Mouse (Mus musculus) cerebellum, postnatal 25 days (tissue): ENCODE data around the gene Cnot4.
A peak's percentile ranks its signal among the peaks of the same experiment; 100 is the strongest.
"Not testable (repeated sequence)": the region's sequence is repeated elsewhere in the genome, so short reads cannot be mapped to it uniquely, and the experiment has no call there.

Experiments
- DNase-seq, 2 experiments: peaks; one replicate each; pipeline ENCODE4 v3.0.0; 2021; ENCODE audit warnings: mixed read lengths in 2 of 2

The Cnot4 gene

DNA sequence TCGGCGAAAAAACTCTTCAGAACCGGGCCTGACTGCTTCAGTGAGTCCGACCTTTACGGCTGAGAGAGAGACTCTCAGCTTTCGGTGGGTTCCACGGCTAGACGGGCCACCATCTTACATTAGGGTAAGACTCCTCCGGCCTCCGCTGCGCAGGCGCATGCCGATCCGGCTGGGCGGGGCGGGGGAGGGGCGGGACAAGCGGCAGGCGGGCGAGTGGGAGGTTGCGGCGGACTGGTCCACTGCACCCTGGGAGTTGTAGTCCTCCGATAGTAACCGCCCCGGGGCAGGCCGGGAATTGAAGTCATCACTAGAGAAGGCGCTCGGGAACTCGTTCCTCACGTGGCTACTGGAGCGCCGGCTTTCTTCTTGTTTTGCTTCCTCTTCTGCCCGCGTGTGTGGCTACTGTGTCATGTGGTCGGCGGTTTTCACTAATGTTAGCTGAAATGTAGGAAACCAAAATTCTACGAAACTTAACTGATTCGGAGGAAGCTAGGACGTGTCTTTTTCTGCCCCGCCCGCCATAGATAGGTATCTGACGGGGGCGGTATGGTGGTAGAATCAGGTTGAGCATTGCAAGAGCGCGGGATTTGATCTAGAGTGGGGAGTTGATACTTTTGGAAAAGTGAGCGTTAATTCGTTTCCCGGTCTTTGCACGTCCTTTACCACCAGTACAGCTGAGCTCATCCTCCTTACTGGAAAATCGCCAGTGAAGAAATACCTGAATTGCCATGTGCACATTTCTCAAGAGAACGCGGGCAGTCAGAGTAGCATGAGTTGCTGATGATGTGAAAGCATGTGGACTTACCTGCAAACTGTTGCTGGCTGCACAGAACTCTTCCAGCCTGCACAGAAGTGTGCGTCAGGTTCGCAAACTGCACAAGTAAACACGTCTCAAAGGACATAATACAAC, at the start of gene Cnot4:
Gene Cnot4, minus strand, starts transcription at position 146 of the 910 bp plus-strand sequence.
- peak; percentile 98 to 100 for DNase-seq

DNA sequence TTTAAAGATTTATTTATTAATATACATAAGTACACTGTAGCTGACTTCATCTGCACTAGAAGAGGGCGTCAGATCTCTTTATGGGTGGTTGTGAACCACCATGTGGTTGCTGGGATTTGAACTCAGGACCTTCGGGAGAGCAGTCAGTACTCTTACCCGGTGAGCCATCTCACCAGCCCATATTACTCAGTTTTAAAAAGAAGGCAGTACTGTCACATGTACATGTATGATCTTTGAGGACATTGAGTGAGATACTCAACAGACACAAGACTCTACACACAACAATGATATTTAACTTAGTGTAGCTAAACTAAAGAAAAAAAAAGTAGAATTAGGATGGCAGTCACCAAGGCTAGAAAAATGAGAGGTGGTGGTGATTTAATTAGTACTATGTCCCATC, 45.8 kb upstream of the Cnot4 start:
- not testable (repeated sequence) for DNase-seq

DNA sequence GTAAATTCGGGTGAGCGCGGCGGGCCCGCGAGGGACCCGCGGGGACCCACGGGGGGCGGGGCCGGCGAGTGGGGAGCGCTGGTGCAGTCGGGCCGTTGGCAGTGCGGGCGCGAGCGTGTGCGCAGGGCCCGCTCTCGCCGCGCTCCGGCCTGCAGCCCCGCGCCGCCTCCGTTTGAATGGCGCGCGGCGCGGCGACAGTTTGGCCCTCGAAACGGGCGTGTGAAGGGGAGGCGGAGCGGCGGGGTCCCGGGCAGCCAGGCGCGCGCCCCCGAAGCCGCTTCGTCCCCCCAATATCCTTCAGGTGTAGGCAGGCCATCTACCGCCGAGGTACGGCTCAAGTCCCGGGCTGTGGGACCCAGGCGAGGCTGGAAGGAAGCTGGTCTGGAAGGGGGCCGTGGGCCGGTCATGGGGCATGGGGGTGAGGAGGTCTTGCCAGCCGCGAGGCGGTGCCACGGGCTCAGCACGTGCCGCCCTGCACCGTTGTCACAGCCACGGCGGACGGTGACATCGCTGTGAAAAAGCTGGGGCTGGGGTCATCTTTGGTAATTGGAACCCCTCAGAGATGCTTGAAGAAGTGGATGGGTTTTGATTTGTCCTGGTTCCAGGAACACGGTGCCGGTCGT, 44.2 kb upstream of the Cnot4 start:
- peak in 1 of 2 experiments; percentile 62 for DNase-seq

DNA sequence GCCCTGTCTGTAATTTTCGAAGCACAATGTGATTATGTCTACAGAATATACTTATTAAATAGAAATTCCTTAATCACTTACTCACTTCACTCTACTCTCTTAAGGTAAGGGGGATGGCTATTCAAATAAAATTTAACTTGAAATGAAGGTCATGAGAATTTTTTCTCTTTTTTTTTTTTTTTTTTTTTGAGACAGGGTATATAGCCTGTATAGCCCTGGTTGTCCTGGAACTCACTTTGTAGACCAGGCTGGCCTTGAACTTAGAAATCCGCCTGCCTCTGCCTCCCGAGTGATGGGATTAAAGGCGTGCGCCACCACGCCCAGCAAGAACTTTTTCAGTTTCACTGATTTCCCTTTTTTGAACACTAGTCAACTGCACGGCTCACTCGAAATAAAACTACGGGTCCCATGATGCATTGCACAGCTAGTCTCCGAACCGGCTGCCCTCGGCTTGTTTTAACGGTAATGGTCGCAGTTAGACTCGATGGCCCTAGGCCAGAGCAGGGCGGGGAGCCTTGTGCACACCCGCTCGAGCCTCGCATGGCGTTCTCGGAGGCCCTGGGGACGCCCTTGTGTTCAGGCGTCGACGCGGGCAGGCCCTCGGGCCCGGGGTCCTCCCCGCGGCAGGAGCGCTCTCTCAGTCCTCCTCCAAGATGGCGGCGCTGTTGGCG, 43.6 kb upstream of the Cnot4 start, which contains the start of gene Nup205:
Gene Nup205, plus strand, starts transcription at position 443 of the 671 bp plus-strand sequence.
- DNase-seq = peak; percentile 89 to 93

DNA sequence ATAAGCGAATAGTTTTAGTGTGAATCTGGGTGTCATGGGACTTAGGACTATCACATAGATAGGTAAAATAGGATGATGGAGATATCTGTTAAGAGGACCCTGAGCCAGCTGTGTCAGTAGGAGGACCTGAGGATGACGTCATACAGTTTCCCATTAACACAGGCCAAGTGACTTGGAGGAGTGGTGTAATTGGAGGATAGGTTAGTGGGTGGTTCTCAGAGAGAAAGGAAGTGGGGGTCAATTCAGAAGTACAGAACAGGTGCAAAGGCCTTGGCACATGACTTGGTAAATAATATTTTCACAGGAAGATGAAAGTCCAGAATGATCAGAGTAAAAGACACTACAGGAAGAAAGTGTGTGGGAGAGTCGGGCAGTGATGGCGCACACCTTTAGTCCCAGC, 39.7 kb upstream of the Cnot4 start:
- DNase-seq = no peak

DNA sequence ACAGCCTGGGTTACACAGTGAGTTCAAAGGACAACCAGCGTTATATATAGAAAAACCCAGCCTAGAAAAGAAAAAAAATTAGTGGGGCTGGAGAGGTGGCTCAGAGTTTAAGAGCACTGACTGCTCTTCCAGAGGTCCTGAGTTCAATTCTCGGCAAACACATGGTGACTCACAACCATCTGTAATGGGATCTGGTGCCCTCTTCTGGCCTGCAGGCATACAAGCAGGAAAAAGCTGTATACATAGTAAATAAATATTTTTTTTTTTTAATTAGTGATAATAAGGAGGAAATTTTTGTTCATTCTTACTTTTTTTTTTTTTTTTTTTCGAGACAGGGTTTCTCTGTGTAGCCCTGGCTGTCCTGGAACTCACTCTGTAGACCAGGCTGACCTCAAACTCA, 38.5 kb upstream of the Cnot4 start:
- DNase-seq = not testable (repeated sequence)

DNA sequence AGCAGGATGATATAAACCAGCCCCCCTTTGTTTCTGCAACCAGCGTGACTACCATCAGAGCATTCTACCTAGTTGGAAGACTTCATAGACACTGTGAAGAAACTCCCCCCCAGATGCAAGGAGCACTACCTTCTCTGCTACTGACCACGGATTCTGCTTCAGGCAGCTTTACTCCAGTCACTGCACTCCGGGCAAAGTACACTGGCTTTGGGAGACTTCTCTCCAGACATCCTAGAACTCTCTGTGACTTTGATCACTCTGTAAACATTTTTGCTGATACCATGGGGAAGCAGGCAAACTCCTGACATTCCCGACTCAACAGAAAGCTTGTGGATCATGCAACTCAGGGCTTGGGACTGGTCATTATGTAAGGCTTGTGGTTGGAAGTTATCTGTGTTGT, 35.7 kb upstream of the Cnot4 start:
- no peak for DNase-seq

DNA sequence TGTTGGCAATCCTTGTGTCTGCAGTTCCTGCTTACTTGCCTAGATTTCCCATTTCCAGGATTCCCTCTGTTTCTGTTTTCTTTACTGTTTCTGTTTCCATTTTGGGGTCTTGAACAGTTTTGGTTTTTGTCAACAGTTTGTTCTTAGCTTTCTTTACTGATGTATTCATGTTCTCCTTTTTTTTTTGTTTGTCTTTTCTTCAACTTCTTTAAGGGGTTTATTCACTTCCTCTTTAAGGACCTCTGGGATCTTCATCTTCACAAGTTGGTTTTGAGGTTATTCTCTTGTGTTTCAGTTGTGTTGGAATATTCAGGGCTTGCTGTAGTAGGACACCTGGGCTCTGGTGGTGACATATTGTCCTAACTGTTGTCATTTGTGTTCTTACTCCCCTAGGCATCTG, 21.0 kb upstream of the Cnot4 start:
- DNase-seq = no peak

DNA sequence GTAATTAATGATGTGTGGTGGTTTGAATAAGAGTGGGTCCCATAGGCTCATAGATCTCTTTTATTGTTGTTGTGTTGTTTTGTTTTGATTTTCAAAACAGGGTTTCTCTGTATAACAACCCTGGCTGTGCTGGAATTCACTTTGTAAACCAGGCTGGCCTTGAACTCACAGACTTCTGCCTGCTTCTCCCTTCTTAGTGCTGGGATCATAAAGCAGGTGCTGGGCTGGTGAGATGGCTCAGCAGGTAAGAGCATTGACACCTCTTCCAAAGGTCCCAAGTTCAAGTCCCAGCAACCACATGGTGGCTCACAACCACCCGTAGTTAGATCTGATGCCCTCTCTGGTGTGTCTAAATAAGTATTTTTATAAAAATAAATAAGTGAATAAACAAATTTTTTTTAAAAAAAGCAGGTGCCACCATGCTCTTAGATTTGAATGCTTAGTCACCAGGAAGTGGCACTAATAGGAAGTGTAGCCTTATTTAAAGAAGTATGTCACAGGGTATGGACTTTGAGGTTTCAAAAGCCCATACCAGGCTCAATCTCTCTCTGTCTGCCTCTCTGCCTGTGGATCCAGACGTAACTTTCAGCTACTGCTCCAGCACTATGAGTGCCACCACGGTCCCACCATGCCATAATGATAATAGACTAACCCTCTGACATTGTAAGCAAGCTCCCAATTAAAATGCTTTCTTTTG, 14.3 kb upstream of the Cnot4 start:
- no peak for DNase-seq

DNA sequence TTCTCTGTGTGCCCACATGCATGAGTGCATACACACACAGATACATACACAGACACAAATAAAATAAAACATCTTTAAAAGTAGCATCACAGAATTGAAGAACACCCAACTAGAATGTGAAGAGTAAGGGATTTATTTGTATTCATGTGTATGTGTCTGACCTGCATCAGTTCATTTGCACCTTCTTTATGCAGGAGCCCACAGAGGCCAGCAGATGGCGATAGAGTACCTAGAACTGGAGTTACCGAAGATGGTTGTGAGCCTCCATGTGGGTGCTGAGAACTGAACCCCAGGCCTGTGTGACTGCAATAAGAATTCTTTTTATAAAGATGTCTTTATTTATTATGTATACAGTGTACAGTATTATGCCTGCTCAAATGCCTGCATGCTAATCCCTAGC, 12.0 kb upstream of the Cnot4 start:
- no peak for DNase-seq

DNA sequence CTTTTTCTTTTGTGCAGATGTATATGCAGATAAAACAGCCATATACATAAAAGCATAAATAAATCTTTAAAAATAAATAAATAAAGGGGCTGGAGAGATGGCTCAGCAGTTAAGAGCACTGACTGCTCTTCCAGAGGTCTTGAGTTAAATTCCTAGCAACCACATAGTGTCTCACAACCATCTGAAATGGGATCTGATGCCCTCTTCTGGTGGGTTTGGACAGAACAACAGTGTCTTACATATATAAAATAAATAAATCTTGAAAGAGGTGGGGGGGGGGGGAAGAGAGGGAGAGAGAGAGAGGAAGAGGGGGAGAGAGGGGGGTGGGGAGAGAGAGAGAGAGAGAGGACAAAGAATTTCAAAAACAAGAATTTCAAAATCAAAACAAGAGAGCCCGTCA, 6.8 kb upstream of the Cnot4 start:
- no peak for DNase-seq

DNA sequence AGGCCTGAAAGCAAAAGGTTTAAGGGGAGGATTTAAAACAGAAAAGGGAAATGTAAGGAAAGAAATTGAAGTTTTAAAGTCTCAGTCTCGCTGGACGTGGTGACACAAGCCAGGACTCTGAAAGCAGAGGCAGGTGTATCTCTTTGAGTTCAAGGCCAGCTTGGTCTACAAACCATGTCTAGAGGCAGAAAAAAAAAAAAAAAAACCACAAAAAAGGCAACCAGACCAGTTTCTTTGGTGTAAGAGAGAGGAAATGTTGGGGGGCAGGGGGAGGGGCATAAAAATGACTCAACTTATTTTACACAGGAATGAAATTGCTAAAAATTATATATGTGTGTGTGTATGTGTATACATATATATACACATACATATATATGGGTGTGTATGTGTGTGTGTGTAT, 1.3 kb upstream of the Cnot4 start:
- DNase-seq = no peak

DNA sequence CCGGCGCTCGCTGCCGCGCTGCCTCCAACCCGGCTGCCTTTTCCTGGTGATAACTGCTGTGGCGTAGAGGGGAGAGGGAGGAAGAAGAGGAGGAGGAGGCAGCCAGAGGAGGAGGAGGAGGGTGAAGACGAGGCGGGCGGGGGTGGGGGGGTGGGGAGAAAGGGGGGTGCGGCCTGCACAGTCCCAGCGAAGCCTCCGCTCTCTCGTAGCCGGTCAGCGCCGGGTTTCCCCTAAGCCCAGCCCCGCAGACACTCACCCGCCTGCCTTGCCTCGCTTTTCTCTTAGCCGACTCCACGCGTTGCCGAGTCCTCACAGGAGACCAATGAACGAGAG, 312 bp downstream of the Cnot4 start:
- DNase-seq = no peak

DNA sequence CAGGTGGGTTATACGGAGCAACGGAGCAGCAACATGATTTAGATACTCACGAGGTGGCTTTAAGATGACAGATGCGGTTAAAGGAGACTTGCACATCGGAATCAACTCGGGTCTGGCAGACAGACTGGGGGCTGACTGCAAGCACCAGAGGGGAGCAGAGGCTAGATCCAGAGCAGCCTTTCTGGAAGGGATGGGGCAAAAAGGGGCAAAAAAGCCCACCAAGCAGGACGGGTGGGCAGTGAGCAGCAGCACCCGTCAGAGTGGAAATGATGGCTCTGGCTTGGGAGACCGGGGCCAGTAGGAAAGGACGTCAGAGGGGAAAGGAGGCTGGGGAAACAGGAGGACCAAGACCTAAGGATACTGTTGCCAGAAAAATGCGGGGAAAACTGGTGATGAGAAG, 718 bp downstream of the Cnot4 start:
- no peak for DNase-seq

DNA sequence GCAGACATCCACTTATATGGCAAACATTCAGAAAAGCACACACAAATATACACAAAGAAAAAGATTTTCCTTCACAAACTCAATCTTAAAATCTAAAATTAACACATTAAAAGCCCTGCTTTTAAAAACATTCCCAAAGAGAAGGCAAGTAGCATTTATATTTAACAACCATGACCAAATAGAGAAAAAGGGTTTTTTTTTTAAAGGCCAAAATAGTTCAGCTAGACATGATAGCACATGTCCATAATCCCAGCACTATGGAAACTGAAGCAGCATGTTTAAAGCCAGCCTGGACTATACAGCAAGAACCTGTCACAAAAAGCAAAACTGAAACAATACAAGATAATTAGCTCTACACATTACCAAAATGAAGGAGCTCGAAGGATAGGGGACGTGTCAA, 11.0 kb downstream of the Cnot4 start:
- DNase-seq = no peak

DNA sequence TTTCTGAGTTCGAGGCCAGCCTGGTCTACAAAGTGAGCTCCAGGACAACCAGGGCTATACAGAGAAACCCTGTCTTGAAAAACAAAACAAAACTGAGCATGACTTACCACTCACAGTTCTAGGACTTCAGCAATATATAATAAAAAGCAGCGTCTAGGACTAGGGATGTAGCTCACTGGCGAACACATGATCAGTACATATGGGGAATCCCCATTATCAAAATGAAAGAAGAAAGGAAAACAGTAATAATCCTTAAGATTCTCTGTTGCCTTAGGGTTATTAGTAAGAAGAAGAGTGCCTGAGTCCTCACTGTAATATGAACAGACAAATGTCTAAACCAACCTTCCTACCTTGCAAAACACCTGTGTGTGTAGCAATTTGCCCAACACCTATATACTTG, 11.6 kb downstream of the Cnot4 start:
- DNase-seq = no peak

DNA sequence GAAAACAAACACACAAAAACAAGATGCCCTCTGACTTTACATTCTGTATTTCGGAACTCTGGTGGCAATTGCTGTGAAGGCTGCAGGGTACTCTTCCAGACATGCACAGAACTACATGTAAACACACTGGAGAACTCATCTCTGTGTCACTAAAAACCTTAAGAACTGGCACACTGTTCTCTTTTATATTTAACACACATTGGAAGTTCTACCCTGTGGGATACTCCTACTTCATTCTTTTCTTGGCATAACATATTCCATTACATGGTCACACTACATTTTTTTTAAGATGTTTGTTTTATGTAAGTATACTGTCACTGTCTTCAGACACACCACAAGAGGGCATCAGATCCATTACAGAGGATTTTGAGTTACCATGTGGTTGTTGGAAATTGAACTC, 31.1 kb downstream of the Cnot4 start:
- DNase-seq = no peak

DNA sequence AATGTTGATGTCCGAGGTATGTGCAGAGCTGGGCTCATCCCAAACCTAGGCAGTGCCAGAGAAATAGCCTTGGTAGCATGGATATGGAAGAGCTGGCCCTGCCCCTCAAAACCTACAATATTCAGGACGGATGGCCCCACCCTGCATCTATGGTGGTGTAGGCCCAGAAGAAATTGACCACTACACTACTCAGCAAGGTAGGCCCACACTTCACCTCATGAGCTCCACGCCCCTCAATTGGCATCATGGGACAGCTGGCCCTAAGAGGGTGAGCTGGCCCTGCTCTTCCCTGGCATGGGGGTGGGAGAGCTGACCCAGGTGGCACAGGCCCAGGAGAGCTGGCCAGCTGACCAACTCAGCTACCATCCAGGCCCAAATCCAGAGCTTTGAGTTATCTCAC, 48.6 kb downstream of the Cnot4 start:
- peak; percentile 25 to 49 for DNase-seq

DNA sequence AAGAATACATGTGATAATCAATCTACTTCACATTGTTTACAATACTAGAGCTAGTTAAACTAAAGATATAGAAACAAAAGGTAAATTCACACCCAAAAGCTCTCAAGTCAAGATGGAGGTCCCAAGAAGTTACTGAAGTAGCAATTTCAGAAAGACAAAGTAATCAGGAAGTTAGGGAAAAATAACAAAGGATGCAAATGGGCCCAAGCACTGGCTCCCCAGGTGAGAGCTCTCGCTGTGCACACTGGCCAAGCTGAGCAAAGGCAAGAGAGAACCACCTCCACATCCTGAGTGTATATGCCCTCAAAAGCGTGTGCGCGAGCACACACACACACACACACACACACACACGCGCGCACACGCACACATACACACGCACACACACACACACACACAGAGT, 58.4 kb downstream of the Cnot4 start:
- no peak for DNase-seq

DNA sequence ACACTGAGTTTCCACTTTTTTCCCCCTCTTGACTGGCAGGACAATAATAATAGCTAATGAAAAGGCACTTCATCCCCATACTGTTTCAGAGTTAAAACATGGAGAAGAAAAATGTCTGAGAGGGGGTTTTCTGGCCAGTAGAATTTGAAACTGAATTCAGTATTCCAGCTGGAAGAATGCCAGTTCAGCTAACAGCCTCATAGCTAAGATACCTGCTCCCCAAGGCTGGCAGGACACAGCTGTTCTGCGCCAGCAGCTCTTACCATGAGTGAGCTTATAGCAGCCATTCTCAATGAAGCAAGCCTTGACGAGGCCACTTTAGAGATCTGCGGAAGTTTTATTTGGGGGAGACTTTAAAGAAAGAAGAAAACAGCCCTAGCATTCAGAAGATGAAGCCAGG, 62.3 kb downstream of the Cnot4 start:
- DNase-seq = no peak

DNA sequence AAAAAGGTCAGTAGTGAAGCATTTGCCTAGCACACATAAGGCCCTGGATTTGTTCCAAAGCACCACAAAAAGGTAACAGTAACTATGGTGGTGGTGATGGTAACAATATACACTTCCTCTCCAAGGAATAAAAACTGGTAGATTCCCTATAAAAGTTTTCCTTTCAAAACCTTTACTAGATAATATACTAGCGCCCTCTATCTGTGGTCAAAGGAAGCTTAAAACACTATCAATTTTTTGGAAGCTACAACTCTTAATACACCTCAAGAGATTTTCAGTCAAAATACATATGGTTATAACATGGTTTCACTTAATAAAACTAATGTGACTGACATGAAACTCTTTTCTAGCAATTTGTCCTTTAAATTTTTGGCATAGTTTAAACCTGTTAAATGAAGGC, 71.1 kb downstream of the Cnot4 start:
- DNase-seq = no peak

DNA sequence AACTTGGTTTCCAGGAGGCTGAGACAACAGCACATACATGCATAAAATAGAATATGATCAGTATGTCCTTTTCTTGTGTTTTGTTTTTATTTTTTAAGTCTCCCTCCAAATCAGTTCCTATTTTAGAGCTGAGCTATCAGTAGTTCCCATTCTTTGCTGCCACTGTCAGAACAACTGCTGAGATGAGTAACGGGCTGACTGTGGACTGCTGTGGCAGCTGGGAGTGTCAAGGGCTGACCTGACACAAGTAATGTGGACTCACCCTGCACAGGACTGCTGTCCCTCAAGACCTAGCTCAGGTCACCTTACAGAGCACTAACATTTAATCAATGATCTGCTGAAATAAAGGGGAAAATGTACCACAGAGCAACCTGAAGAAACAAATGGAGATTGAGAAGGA, 90.4 kb downstream of the Cnot4 start:
- DNase-seq = no peak

DNA sequence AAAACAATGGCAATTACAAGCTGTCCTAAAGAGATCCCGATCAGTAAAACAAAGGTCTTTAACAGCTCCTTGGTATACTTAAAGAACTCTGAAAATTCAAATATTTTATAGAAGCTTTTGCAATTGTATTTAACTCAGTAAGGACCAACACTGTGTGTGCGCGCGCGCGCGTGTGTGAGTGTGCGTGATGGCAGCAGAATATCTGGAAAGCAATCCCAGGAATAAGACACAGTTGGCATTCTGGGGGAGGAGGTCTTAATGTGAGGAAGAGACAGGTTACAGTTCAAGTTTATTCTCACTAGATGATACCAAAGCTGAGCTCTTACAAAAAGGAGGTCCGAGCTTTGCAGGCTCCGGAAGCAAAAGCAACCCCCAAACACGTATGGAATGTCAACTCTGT, 100.2 kb downstream of the Cnot4 start:
- no peak for DNase-seq
